Mouse (Mus musculus): ENCODE results near the gene Igfbpl1.

DNA sequence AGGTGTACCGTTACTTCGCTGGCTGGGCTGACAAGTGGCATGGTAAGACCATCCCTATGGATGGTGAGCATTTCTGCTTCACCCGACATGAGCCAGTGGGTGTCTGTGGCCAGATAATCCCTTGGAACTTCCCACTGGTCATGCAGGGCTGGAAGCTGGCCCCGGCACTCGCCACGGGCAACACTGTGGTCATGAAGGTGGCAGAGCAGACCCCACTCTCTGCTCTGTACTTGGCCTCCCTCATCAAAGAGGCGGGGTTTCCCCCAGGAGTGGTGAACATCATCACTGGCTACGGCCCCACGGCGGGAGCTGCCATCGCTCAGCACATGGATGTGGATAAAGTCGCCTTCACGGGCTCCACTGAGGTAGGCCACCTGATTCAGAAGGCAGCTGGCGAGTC is 23.8 kb downstream of the Igfbpl1 start:
- TF ChIP-seq POLR2A (IDR thresholded peaks at IDR 0.05; ENCODE audit: low read depth, low read length), result no peak
- TF ChIP-seq MAFK (IDR thresholded peaks at IDR 0.05; ENCODE audit: insufficient replicate concordance, low read length), result no peak
- TF ChIP-seq ETS1 (conservative IDR thresholded peaks at IDR 0.05; ENCODE audit: low read depth, low read length), result no peak
- TF ChIP-seq GABPA (IDR thresholded peaks at IDR 0.05; ENCODE audit: insufficient replicate concordance, low read depth, low read length), result no peak
- TF ChIP-seq ZKSCAN1 (IDR thresholded peaks at IDR 0.05; ENCODE audit: borderline replicate concordance, low read depth, low read length), result no peak
- no peak for TF ChIP-seq CTCF (conservative IDR thresholded peaks at IDR 0.05 in 1 of 2, IDR thresholded peaks at IDR 0.05 in 1 of 2; ENCODE audit: low read depth in 2 of 2, low read length in 2 of 2)
- no peak for TF ChIP-seq MYC (IDR thresholded peaks at IDR 0.05; ENCODE audit: low read depth, low read length)
- TF ChIP-seq EP300 (IDR thresholded peaks at IDR 0.05; ENCODE audit: low read length), result no peak
- no peak for TF ChIP-seq UBTF (IDR thresholded peaks at IDR 0.05; ENCODE audit: low read depth, low read length)
